Mouse (Mus musculus) urinary bladder, postnatal 25 days (tissue): ENCODE data around the gene Bcl11b.
A peak's percentile ranks its signal among the peaks of the same experiment; 100 is the strongest.

Experiments used
- DNase-seq: peaks from one replicate; pipeline ENCODE4 v3.0.0; 2022; ENCODE audit warnings: low spot score

The Bcl11b gene

GRCm38 (mm10) chr12:107971081-107971780 lies 32.2 kb downstream of the Bcl11b start:
- DNase-seq = no peak

- DNase-seq = no peak
Measured at GRCm38 (mm10) chr12:107970637-107971036, 32.8 kb downstream of the Bcl11b start.

GRCm38 (mm10) chr12:107969841-107970371 lies 33.5 kb downstream of the Bcl11b start:
- DNase-seq = no peak

- DNase-seq = no peak
Measured at GRCm38 (mm10) chr12:107969126-107969525, 34.3 kb downstream of the Bcl11b start.

- DNase-seq = no peak
Measured at GRCm38 (mm10) chr12:107968331-107968730, 35.1 kb downstream of the Bcl11b start.

- DNase-seq = no peak
Measured at GRCm38 (mm10) chr12:107967026-107967425, 36.4 kb downstream of the Bcl11b start.

- DNase-seq = no peak
Measured at GRCm38 (mm10) chr12:107965103-107965502, 38.3 kb downstream of the Bcl11b start.

GRCm38 (mm10) chr12:107964396-107965085 lies 38.9 kb downstream of the Bcl11b start:
- no peak for DNase-seq

GRCm38 (mm10) chr12:107962852-107963251 lies 40.5 kb downstream of the Bcl11b start:
- DNase-seq = no peak

GRCm38 (mm10) chr12:107961843-107962242 lies 41.6 kb downstream of the Bcl11b start:
- DNase-seq = no peak

GRCm38 (mm10) chr12:107960789-107961491 lies 42.5 kb downstream of the Bcl11b start:
- DNase-seq = peak; percentile 43

GRCm38 (mm10) chr12:107960365-107960764 lies 43.0 kb downstream of the Bcl11b start:
- DNase-seq = no peak

- no peak for DNase-seq
Measured at GRCm38 (mm10) chr12:107959872-107960271, 43.5 kb downstream of the Bcl11b start.

GRCm38 (mm10) chr12:107953044-107953684 lies 50.2 kb downstream of the Bcl11b start:
- no peak for DNase-seq

GRCm38 (mm10) chr12:107952318-107952724 lies 51.1 kb downstream of the Bcl11b start:
- DNase-seq = no peak

GRCm38 (mm10) chr12:107950667-107951179 lies 52.7 kb downstream of the Bcl11b start:
- DNase-seq = no peak

- DNase-seq = no peak
Measured at GRCm38 (mm10) chr12:107949416-107949815, 54.0 kb downstream of the Bcl11b start.

GRCm38 (mm10) chr12:107942100-107942499 lies 61.3 kb downstream of the Bcl11b start:
- no peak for DNase-seq

- no peak for DNase-seq
Measured at GRCm38 (mm10) chr12:107940774-107941173, 62.6 kb downstream of the Bcl11b start.

GRCm38 (mm10) chr12:107939177-107939576 lies 64.2 kb downstream of the Bcl11b start:
- no peak for DNase-seq

GRCm38 (mm10) chr12:107936972-107937371 lies 66.4 kb downstream of the Bcl11b start:
- DNase-seq = no peak

- DNase-seq = no peak
Measured at GRCm38 (mm10) chr12:107936406-107936805, 67.0 kb downstream of the Bcl11b start.
